Mouse (Mus musculus): Measurements from ENCODE around the gene Pnliprp2.

GRCm38 (mm10) chr19:58743736-58744135 lies 15.8 kb upstream of the Pnliprp2 start:
- TF ChIP-seq POLR2A (IDR thresholded peaks at IDR 0.05; ENCODE audit: borderline replicate concordance, extremely low read depth, insufficient read depth, insufficient read length, poor library complexity, severe bottlenecking) (no peak), CTCF (IDR thresholded peaks at IDR 0.05; ENCODE audit: borderline replicate concordance, extremely low read depth, insufficient read depth, insufficient read length) (no peak)
